Comparison of ENCODE assay signal across 24 mouse cellular contexts in the genomic region with DNA sequence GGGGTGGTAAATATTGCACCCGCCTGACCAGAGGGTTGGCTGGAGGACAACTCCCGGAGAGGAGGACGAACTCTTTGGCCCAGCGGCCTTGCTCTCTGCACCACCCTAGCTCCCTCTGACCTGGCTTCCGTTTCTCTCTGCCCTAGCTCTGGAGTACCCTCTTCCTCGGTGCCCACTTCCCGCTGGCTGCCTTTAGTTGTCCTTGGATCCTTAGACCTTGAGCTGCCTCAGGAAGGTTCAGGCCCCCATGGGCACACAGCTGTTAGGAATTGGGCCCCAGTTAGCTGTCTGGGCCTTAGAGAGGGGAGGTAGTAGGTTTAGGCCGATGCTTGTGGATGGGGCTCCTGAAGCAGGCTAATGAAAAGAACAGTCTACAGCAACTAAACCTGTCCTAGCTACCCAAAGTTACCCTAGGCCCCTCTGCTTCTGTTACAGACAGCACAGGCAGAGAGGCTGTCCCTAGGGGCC. TPM values are rescaled to one million over a fixed set of nuclear protein-coding genes. Genes with fewer than 3 reads are reported as not detected.
DNase-seq lines count a peak whose midpoint lies in the region; ATAC-seq and TF ChIP-seq lines count a peak whose summit lies in the region.
"Had no signal": no experiment of that assay in that cellular context is flagged by ENCODE, and none has a peak within 500 bp of the region (broad histone marks: within the 10 kb centered on the region; RNA-seq: fewer than 3 reads in every experiment).

No protein-coding gene starts in this region.

- DNase-seq in hindbrain, embryonic 11.5 days (ENCODE audit: low spot score): peak; percentile 60
- no peak for DNase-seq in hindbrain, postnatal 0 days (ENCODE audit: low spot score)
- peak; percentile 35 for DNase-seq in ZHBTc4 (ENCODE audit: low read depth, low spot score)
- DNase-seq in limb, embryonic 10.5 days (ENCODE audit: low spot score): peak; percentile 58
- DNase-seq in layer of hippocampus, postnatal 14 days (ENCODE audit: low spot score in 2 of 2): no peak
- no peak for DNase-seq in spleen, postnatal 10 days (ENCODE audit: low spot score in 2 of 2)
- DNase-seq: adrenal gland, postnatal 25 days; cerebellum, adult 11 months; gastrocnemius, postnatal 36 days; kidney, postnatal 4 days; lung, postnatal 4 days; retina, postnatal 1 day; right cerebral cortex, postnatal 4 days; thymus, adult 2 months had no signal

- peaks cover 97% of the 10 kb centered on the region for H3K27me3 ChIP-seq in hindbrain, embryonic 11.5 days (ENCODE audit: control insufficient read depth, insufficient read depth, low read length)
- peaks cover 89% of the 10 kb centered on the region for H3K27me3 ChIP-seq in hindbrain, postnatal 0 days (ENCODE audit: insufficient read depth, low read length)
- H3K27me3 ChIP-seq in embryonic facial prominence, embryonic 12.5 days: peaks cover 96% of the 10 kb centered on the region
- H3K27me3 ChIP-seq in limb, embryonic 10.5 days (ENCODE audit: low read depth, poor library complexity, severe bottlenecking): peaks cover 100% of the 10 kb centered on the region
- peaks cover 97% of the 10 kb centered on the region for H3K27me3 ChIP-seq in kidney, embryonic 14.5 days (ENCODE audit: control insufficient read depth, insufficient read depth, low read length)

- H3K9ac ChIP-seq in hindbrain, embryonic 11.5 days (ENCODE audit: low read depth, low read length): no peak overlapping the region
- H3K9ac ChIP-seq in hindbrain, postnatal 0 days (replicated peaks; ENCODE audit: low read length): no peak overlapping the region
- H3K9ac ChIP-seq in embryonic facial prominence, embryonic 12.5 days: no peak overlapping the region
- H3K9ac ChIP-seq in kidney, embryonic 14.5 days (ENCODE audit: low read depth, low read length): no peak overlapping the region
- H3K9ac ChIP-seq: kidney, embryonic 15.5 days; liver, embryonic 14.5 days; lung, embryonic 15.5 days had no signal

- TF ChIP-seq CTCF in hindbrain, postnatal 0 days (IDR thresholded peaks at IDR 0.05; ENCODE audit: low read depth): no peak

- H3K4me3 ChIP-seq in hindbrain, embryonic 11.5 days (ENCODE audit: low read depth, low read length): no peak overlapping the region
- H3K4me3 ChIP-seq in hindbrain, postnatal 0 days (ENCODE audit: low read length): no peak overlapping the region
- H3K4me3 ChIP-seq in embryonic facial prominence, embryonic 12.5 days: peak overlapping the region; percentile 13; the same call in 1 of the 2 replicates
- H3K4me3 ChIP-seq in limb, embryonic 10.5 days: no peak overlapping the region
- no peak overlapping the region for H3K4me3 ChIP-seq in kidney, embryonic 14.5 days (ENCODE audit: low read length)
- H3K4me3 ChIP-seq: lung, embryonic 15.5 days had no signal

- H3K4me2 ChIP-seq in hindbrain, embryonic 11.5 days (replicated peaks; ENCODE audit: low read depth, low read length): no peak overlapping the region
- H3K4me2 ChIP-seq in hindbrain, postnatal 0 days (ENCODE audit: low read depth, low read length): no peak overlapping the region
- 0 out of 2 replicates have a peak overlapping the region, but pooled peaks have one; percentile 11 for H3K4me2 ChIP-seq in embryonic facial prominence, embryonic 12.5 days (replicated peaks)
- no peak overlapping the region for H3K4me2 ChIP-seq in kidney, embryonic 14.5 days (replicated peaks; ENCODE audit: low read depth, low read length)
- H3K4me2 ChIP-seq: heart, embryonic 11.5 days; kidney, embryonic 15.5 days; lung, embryonic 15.5 days had no signal

- under 1% methylated on average over 8 of the region's 8 CpGs for WGBS in hindbrain, embryonic 11.5 days
- WGBS in hindbrain, postnatal 0 days: 4% methylated on average over 8 of the region's 8 CpGs
- WGBS in embryonic facial prominence, embryonic 12.5 days: 7% methylated on average over 8 of the region's 8 CpGs
- 5% methylated on average over 8 of the region's 8 CpGs for WGBS in limb, embryonic 10.5 days
- WGBS in kidney, embryonic 14.5 days: 8% methylated on average over 8 of the region's 8 CpGs

- ATAC-seq in hindbrain, embryonic 11.5 days (ENCODE audit: low FRiP score): no peak
- no peak for ATAC-seq in hindbrain, postnatal 0 days
- no peak for ATAC-seq in embryonic facial prominence, embryonic 12.5 days (ENCODE audit: insufficient number of reproducible peaks, insufficient read depth, low FRiP score, low TSS enrichment)
- ATAC-seq in kidney, embryonic 14.5 days (ENCODE audit: low FRiP score, low TSS enrichment): no peak
- ATAC-seq: forebrain, embryonic 14.5 days; intestine, embryonic 16.5 days had no signal

- no peaks in the 10 kb centered on the region for H3K9me3 ChIP-seq in hindbrain, embryonic 11.5 days (ENCODE audit: control insufficient read depth, low read length)
- no peaks in the 10 kb centered on the region for H3K9me3 ChIP-seq in hindbrain, postnatal 0 days (ENCODE audit: low read length)
- no peaks in the 10 kb centered on the region for H3K9me3 ChIP-seq in embryonic facial prominence, embryonic 12.5 days
- no peaks in the 10 kb centered on the region for H3K9me3 ChIP-seq in limb, embryonic 10.5 days (replicated peaks)
- peaks cover 6% of the 10 kb centered on the region; the same call in 1 of the 2 replicates for H3K9me3 ChIP-seq in kidney, embryonic 14.5 days (ENCODE audit: control insufficient read depth, low read length)
- H3K9me3 ChIP-seq: kidney, embryonic 15.5 days; lung, embryonic 15.5 days had no signal

- no peak overlapping the region for H3K27ac ChIP-seq in hindbrain, embryonic 11.5 days (ENCODE audit: low read depth, low read length)
- no peak overlapping the region for H3K27ac ChIP-seq in hindbrain, postnatal 0 days
- H3K27ac ChIP-seq in embryonic facial prominence, embryonic 12.5 days: no peak overlapping the region
- no peak overlapping the region for H3K27ac ChIP-seq in limb, embryonic 10.5 days
- no peak overlapping the region for H3K27ac ChIP-seq in kidney, embryonic 14.5 days (ENCODE audit: low read depth, low read length)
- H3K27ac ChIP-seq: kidney, embryonic 15.5 days; liver, embryonic 14.5 days; lung, embryonic 15.5 days had no signal

- peaks cover 8% of the 10 kb centered on the region for H3K4me1 ChIP-seq in hindbrain, embryonic 11.5 days (replicated peaks; ENCODE audit: control insufficient read depth, insufficient read depth, low read length)
- peaks cover 4% of the 10 kb centered on the region; the same call in 1 of the 2 replicates for H3K4me1 ChIP-seq in hindbrain, postnatal 0 days (ENCODE audit: insufficient read depth, low read length)
- peaks cover 22% of the 10 kb centered on the region; the same call in 1 of the 2 replicates for H3K4me1 ChIP-seq in embryonic facial prominence, embryonic 12.5 days
- peaks cover 47% of the 10 kb centered on the region for H3K4me1 ChIP-seq in limb, embryonic 10.5 days
- peaks cover 8% of the 10 kb centered on the region; the same call in 1 of the 2 replicates for H3K4me1 ChIP-seq in kidney, embryonic 14.5 days (ENCODE audit: control insufficient read depth, insufficient read depth, low read length)

- no peaks in the 10 kb centered on the region for H3K36me3 ChIP-seq in hindbrain, embryonic 11.5 days (ENCODE audit: control insufficient read depth, insufficient read depth, low read length)
- H3K36me3 ChIP-seq in hindbrain, postnatal 0 days (ENCODE audit: insufficient read depth, low read length): no peaks in the 10 kb centered on the region
- no peaks in the 10 kb centered on the region for H3K36me3 ChIP-seq in embryonic facial prominence, embryonic 12.5 days
- no peaks in the 10 kb centered on the region for H3K36me3 ChIP-seq in limb, embryonic 10.5 days
- no peaks in the 10 kb centered on the region for H3K36me3 ChIP-seq in kidney, embryonic 14.5 days (ENCODE audit: control insufficient read depth, insufficient read depth, low read length)
- H3K36me3 ChIP-seq: kidney, embryonic 15.5 days; lung, embryonic 15.5 days had no signal

RNA-seq across cellular contexts. Expression of a gene that starts 1.7 kb away (rescaled TPM):
- 2.2 and 4.0 TPM in 2 replicates for polyA plus RNA-seq in hindbrain, embryonic 11.5 days (2014; fragmentation: Nextera tagmentation; extraction: Ambion mirVana)
- 0.61 and 1.2 TPM in 2 replicates for total RNA-seq in hindbrain, postnatal 0 days (2014; rRNA removed)
- 0.61 and 0.93 TPM in 2 replicates for polyA plus RNA-seq in hindbrain, postnatal 0 days (2015; fragmentation: Nextera tagmentation; extraction: Ambion mirVana)
- polyA plus RNA-seq in embryonic facial prominence, embryonic 12.5 days (2016; fragmentation: Nextera tagmentation; extraction: Ambion mirVana): 2.8 and 3.8 TPM in 2 replicates
- 0.15 and 0.36 TPM in 2 replicates for polyA plus RNA-seq in limb, embryonic 10.5 days (2016; fragmentation: Nextera tagmentation; extraction: Ambion mirVana)
- 0.26 TPM in 1 of 2 replicates, not detected in the other for polyA plus RNA-seq in kidney, embryonic 14.5 days (2014; fragmentation: Nextera tagmentation; extraction: Ambion mirVana)
- total RNA-seq in layer of hippocampus, postnatal 14 days (2021): not detected
- total RNA-seq: adrenal gland, postnatal 25 days; gastrocnemius, postnatal 36 days; hematopoietic stem cell, adult 5-6 weeks; layer of hippocampus, postnatal 10 days had no signal
- polyA plus RNA-seq: forebrain, embryonic 14.5 days; intestine, embryonic 16.5 days; kidney, embryonic 15.5 days; lung, embryonic 15.5 days had no signal

Comparison
In these comparisons a context has a peak if more than half of its experiments do, and no peak if none do; other contexts are left out.
1. DNase-seq: peak in hindbrain, embryonic 11.5 days (single experiment), ZHBTc4 (single experiment) and limb, embryonic 10.5 days (single experiment); none in hindbrain, postnatal 0 days (single experiment), layer of hippocampus, postnatal 14 days (0 of 2) and spleen, postnatal 10 days (0 of 2).